Mouse (Mus musculus): ENCODE measurements around the gene Gstcd. TPM values are rescaled to one million over a fixed set of nuclear protein-coding genes. Genes with fewer than 3 reads are reported as not detected.

Gene Gstcd
- polyA plus RNA-seq, 1 experiment from 2014 or later, result 7.6 TPM

GRCm38 (mm10) chr3:132948298-132948795, 143.5 kb downstream of the Gstcd start:
- peaks cover 42% of the 10 kb centered on the region for H3K4me1 ChIP-seq

GRCm38 (mm10) chr3:132946086-132946485, 145.7 kb downstream of the Gstcd start:
- peaks cover 4% of the 10 kb centered on the region; the same call in 1 of the 2 replicates for H3K36me3 ChIP-seq

More at GRCm38 (mm10) chr3:132948298-132948795, 143.5 kb downstream of the Gstcd start:
- H3K4me3 ChIP-seq, result peak overlapping the region; percentile 83
- no peak overlapping the region for H3K27ac ChIP-seq
- no peaks in the 10 kb centered on the region for H3K9me3 ChIP-seq
- H3K36me3 ChIP-seq, result peaks cover 4% of the 10 kb centered on the region; the same call in 1 of the 2 replicates
- 17% methylated on average over 7 of the region's 7 CpGs for WGBS
- H3K27me3 ChIP-seq (ENCODE audit: insufficient read depth, poor library complexity, severe bottlenecking), result peaks cover 10% of the 10 kb centered on the region; the same call in 1 of the 2 replicates
- no peak for DNase-seq (ENCODE audit: low spot score)

GRCm38 (mm10) chr3:132945669-132946068, 146.2 kb downstream of the Gstcd start:
- H3K4me1 ChIP-seq, result peaks cover 42% of the 10 kb centered on the region
- H3K36me3 ChIP-seq, result peaks cover 4% of the 10 kb centered on the region; the same call in 1 of the 2 replicates
- peaks cover 10% of the 10 kb centered on the region; the same call in 1 of the 2 replicates for H3K27me3 ChIP-seq (ENCODE audit: insufficient read depth, poor library complexity, severe bottlenecking)
- DNase-seq (ENCODE audit: low spot score), result peak; percentile 58
- H3K27ac ChIP-seq, result no peak overlapping the region
- no peaks in the 10 kb centered on the region for H3K9me3 ChIP-seq
- H3K4me3 ChIP-seq, result no peak overlapping the region
- 75% methylated on average over 7 of the region's 7 CpGs for WGBS

More at GRCm38 (mm10) chr3:132946086-132946485, 145.7 kb downstream of the Gstcd start:
- H3K4me3 ChIP-seq, result no peak overlapping the region
- peaks cover 10% of the 10 kb centered on the region; the same call in 1 of the 2 replicates for H3K27me3 ChIP-seq (ENCODE audit: insufficient read depth, poor library complexity, severe bottlenecking)
- WGBS, result 88% methylated on average over 5 of the region's 5 CpGs
- no peak overlapping the region for H3K27ac ChIP-seq
- H3K9me3 ChIP-seq, result no peaks in the 10 kb centered on the region
- H3K4me1 ChIP-seq, result peaks cover 42% of the 10 kb centered on the region
- DNase-seq (ENCODE audit: low spot score), result peak; percentile 50

- H3K36me3 ChIP-seq, result peaks cover 4% of the 10 kb centered on the region; the same call in 1 of the 2 replicates
- peak; percentile 55 for DNase-seq (ENCODE audit: low spot score)
- H3K4me1 ChIP-seq, result peaks cover 41% of the 10 kb centered on the region
- no peak overlapping the region for H3K4me3 ChIP-seq
- no peak overlapping the region for H3K27ac ChIP-seq
- H3K9me3 ChIP-seq, result no peaks in the 10 kb centered on the region
- WGBS, result 54% methylated on average over 3 of the region's 3 CpGs
- H3K27me3 ChIP-seq (ENCODE audit: insufficient read depth, poor library complexity, severe bottlenecking), result peaks cover 10% of the 10 kb centered on the region; the same call in 1 of the 2 replicates
Measured at GRCm38 (mm10) chr3:132944609-132945008, 147.2 kb downstream of the Gstcd start.

- H3K27ac ChIP-seq, result 0 out of 2 replicates have a peak overlapping the region, but pooled peaks have one; percentile 23
- DNase-seq (ENCODE audit: low spot score), result no peak
- H3K4me1 ChIP-seq, result peaks cover 37% of the 10 kb centered on the region
- peaks cover 8% of the 10 kb centered on the region; the same call in 1 of the 2 replicates for H3K27me3 ChIP-seq (ENCODE audit: insufficient read depth, poor library complexity, severe bottlenecking)
- WGBS, result 63% methylated on average over 7 of the region's 7 CpGs
- no peaks in the 10 kb centered on the region for H3K9me3 ChIP-seq
- H3K4me3 ChIP-seq, result no peak overlapping the region
- H3K36me3 ChIP-seq, result peaks cover 4% of the 10 kb centered on the region; the same call in 1 of the 2 replicates
Measured at GRCm38 (mm10) chr3:132944193-132944592, 147.6 kb downstream of the Gstcd start.

GRCm38 (mm10) chr3:132942778-132943177, 149.1 kb downstream of the Gstcd start:
- H3K27me3 ChIP-seq (ENCODE audit: insufficient read depth, poor library complexity, severe bottlenecking), result 0 out of 2 replicates have a peak, but pooled peaks cover under 1% of the 10 kb centered on the region
- H3K4me1 ChIP-seq, result peaks cover 24% of the 10 kb centered on the region
- peak; percentile 68 for DNase-seq (ENCODE audit: low spot score)
- no peaks in the 10 kb centered on the region for H3K9me3 ChIP-seq
- peaks cover 4% of the 10 kb centered on the region; the same call in 1 of the 2 replicates for H3K36me3 ChIP-seq
- WGBS, result 87% methylated on average over 6 of the region's 6 CpGs
- H3K27ac ChIP-seq, result no peak overlapping the region
- H3K4me3 ChIP-seq, result no peak overlapping the region

GRCm38 (mm10) chr3:132940181-132940990, 151.4 kb downstream of the Gstcd start:
- Histone ChIP-seq H3K9me3 (no peaks in the 10 kb centered on the region), H3K36me3 (no peaks in the 10 kb centered on the region), H3K27ac (no peak overlapping the region), H3K4me3 (no peak overlapping the region), H3K4me1 (peaks cover 19% of the 10 kb centered on the region), H3K27me3 (ENCODE audit: insufficient read depth, poor library complexity, severe bottlenecking) (no peaks in the 10 kb centered on the region)
- WGBS, result 77% methylated on average over 10 of the region's 10 CpGs
- peak; percentile 58 for DNase-seq (ENCODE audit: low spot score)

- Histone ChIP-seq H3K9me3 (no peaks in the 10 kb centered on the region), H3K27ac (no peak overlapping the region), H3K4me3 (no peak overlapping the region), H3K4me1 (peaks cover 6% of the 10 kb centered on the region), H3K27me3 (ENCODE audit: insufficient read depth, poor library complexity, severe bottlenecking) (no peaks in the 10 kb centered on the region), H3K36me3 (no peaks in the 10 kb centered on the region)
- peak; percentile 68 for DNase-seq (ENCODE audit: low spot score)
- 87% methylated on average over 8 of the region's 8 CpGs for WGBS
Measured at GRCm38 (mm10) chr3:132939006-132939405, 152.8 kb downstream of the Gstcd start.

- peak; percentile 63 for DNase-seq (ENCODE audit: low spot score)
- H3K36me3 ChIP-seq, result no peaks in the 10 kb centered on the region
- no peak overlapping the region for H3K27ac ChIP-seq
- no peaks in the 10 kb centered on the region for H3K4me1 ChIP-seq
- H3K27me3 ChIP-seq (ENCODE audit: insufficient read depth, poor library complexity, severe bottlenecking), result no peaks in the 10 kb centered on the region
- 61% methylated on average over 2 of the region's 2 CpGs for WGBS
- H3K9me3 ChIP-seq, result no peaks in the 10 kb centered on the region
- H3K4me3 ChIP-seq, result no peak overlapping the region
Measured at GRCm38 (mm10) chr3:132934649-132935048, 157.2 kb downstream of the Gstcd start.

Other genes starting within 250 kb of the Gstcd start
- 23.9 and 26.3 TPM in 2 replicates for gene Npnt, start 141.7 kb downstream of the Gstcd start, polyA plus RNA-seq (2016; fragmentation: Nextera tagmentation; extraction: Ambion mirVana)
- 14.2 and 16.9 TPM in 2 replicates for gene Ints12, start 193 bp downstream of the Gstcd start, polyA plus RNA-seq (2016; fragmentation: Nextera tagmentation; extraction: Ambion mirVana)
- not detected in 2 replicates for gene Arhgef38, start 142.9 kb upstream of the Gstcd start, polyA plus RNA-seq (2016; fragmentation: Nextera tagmentation; extraction: Ambion mirVana)
- gene Ppa2, start 218.1 kb upstream of the Gstcd start, polyA plus RNA-seq (2016; fragmentation: Nextera tagmentation; extraction: Ambion mirVana), result 92.8 and 98.3 TPM in 2 replicates

Measured in heart, embryonic 10.5 days (tissue).